Mouse (Mus musculus) bone marrow, adult 2 months (tissue): ENCODE measurements around the gene Foxa1. TPM values are rescaled to one million over a fixed set of nuclear protein-coding genes. Genes with fewer than 3 reads are reported as not detected.

Experiments used
- H3K27ac ChIP-seq: fragments of 200-500 bp; 2 replicates; pipeline ENCODE4 v1.5.1; 2012; ENCODE audit warnings: low read depth, mild to moderate bottlenecking, control low read depth, inconsistent platforms, low read length; ENCODE audit not compliant: control insufficient read depth, poor library complexity, insufficient read depth
- H3K4me1 ChIP-seq: fragments of 200-500 bp; 2 replicates; pipeline ENCODE4 v1.6.1; 2011; ENCODE audit warnings: low read length; ENCODE audit not compliant: control insufficient read depth, insufficient read depth
- H3K4me3 ChIP-seq: fragments of 200-500 bp; replicated peaks from 2 replicates; pipeline ENCODE3; 2011; ENCODE audit warnings: mild to moderate bottlenecking, low read depth, low read length, control low read depth; ENCODE audit not compliant: control insufficient read depth
- CTCF ChIP-seq: fragments of 200-500 bp; IDR thresholded peaks from 2 replicates; pipeline ENCODE4 v1.5.1; 2011; ENCODE audit warnings: low read length, control low read depth; ENCODE audit not compliant: control insufficient read depth, insufficient read depth
- POLR2A ChIP-seq: fragments of 200-500 bp; IDR thresholded peaks from 2 replicates; pipeline ENCODE4 v1.6.1; 2011; ENCODE audit warnings: low read depth, mild to moderate bottlenecking, control low read depth, low read length, borderline replicate concordance; ENCODE audit not compliant: control insufficient read depth
- WGBS: fragments of 180-500 bp; shearing (Covaris S2); methylation state at CpG from one replicate; pipeline ENCODE4 v1.1.7; 2018; 5-methylcytosine and 5-hydroxymethylcytosine counted together
- polyA plus RNA-seq: library from polyadenylated mRNA; stranded (reverse); fragments of >200 nt; gene quantifications from 2 replicates; pipeline ENCODE4 v1.2.4, GENCODE M21; 2011; ENCODE audit warnings: low replicate concordance; ENCODE audit not compliant: missing spikeins, insufficient read depth, insufficient read length

Foxa1 gene
- polyA plus RNA-seq, 1 experiment = not detected

GRCm38 (mm10) chr12:57514552-57514951 lies 32.2 kb downstream of the Foxa1 start:
- 61% methylated on average over 1 of the region's 1 CpGs for WGBS
- no peak for TF ChIP-seq CTCF
- TF ChIP-seq POLR2A = no peak
- H3K4me3 ChIP-seq = no peak overlapping the region
- no peaks in the 10 kb centered on the region for H3K4me1 ChIP-seq
- no peak overlapping the region for H3K27ac ChIP-seq

DNA sequence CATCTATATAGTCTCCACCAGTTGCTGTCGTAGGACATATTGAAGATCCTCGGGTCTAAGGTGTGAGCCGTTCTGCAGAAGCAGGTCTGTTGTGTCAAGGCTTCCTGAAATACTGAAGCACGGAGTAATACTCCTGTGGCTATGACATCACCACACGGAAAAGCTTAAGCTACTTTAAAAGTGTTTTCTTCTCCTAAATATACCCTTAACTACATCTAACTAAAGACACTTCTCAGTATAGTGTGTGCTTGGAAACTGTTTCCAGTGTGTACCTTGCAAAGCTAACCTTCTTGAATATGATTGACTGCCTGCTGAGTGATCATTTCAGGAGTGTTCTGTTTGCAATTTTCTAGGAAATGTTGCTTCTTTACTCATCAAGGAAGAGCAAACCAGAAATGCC lies 35.2 kb downstream of the Foxa1 start:
- no peak overlapping the region for H3K4me3 ChIP-seq
- no peaks in the 10 kb centered on the region for H3K4me1 ChIP-seq
- H3K27ac ChIP-seq = no peak overlapping the region
- TF ChIP-seq CTCF (no peak), POLR2A (no peak)
- 62% methylated on average over 5 of the region's 5 CpGs for WGBS

GRCm38 (mm10) chr12:57511127-57511526 lies 35.6 kb downstream of the Foxa1 start:
- TF ChIP-seq CTCF (no peak), POLR2A (no peak)
- Histone ChIP-seq H3K4me1 (no peaks in the 10 kb centered on the region), H3K4me3 (no peak overlapping the region), H3K27ac (no peak overlapping the region)
- 76% methylated on average over 4 of the region's 4 CpGs for WGBS

DNA sequence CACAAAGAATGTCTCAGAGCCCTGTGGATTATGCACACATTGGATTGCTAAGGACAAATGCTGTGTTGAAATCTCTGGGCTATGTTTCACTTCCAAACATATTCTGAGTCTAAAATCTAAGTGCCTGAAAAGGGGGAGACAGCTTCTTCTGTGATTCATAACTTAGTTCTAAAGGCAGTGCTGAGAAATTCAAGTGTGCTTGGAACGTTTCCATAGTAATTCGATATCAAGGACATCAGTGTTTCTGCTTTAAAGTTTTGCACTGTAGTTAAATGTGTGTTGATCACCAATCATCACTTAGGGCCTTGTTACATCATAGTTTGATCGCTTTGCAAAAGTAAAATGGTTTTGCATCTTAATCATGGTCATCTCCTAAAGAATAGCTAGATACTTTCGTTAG lies 37.0 kb downstream of the Foxa1 start:
- H3K4me1 ChIP-seq = no peaks in the 10 kb centered on the region
- no peak overlapping the region for H3K27ac ChIP-seq
- no peak for TF ChIP-seq CTCF
- TF ChIP-seq POLR2A = no peak
- WGBS = 71% methylated on average over 4 of the region's 4 CpGs
- no peak overlapping the region for H3K4me3 ChIP-seq

- Histone ChIP-seq H3K4me1 (no peaks in the 10 kb centered on the region), H3K4me3 (no peak overlapping the region), H3K27ac (no peak overlapping the region)
- no peak for TF ChIP-seq POLR2A
- 81% methylated on average over 11 of the region's 11 CpGs for WGBS
Measured at GRCm38 (mm10) chr12:57508938-57509337, 37.8 kb downstream of the Foxa1 start.

- Histone ChIP-seq H3K4me1 (no peaks in the 10 kb centered on the region), H3K27ac (no peak overlapping the region), H3K4me3 (no peak overlapping the region)
- no peak for TF ChIP-seq POLR2A
- no peak for TF ChIP-seq CTCF
- 80% methylated on average over 7 of the region's 7 CpGs for WGBS
Measured at GRCm38 (mm10) chr12:57505329-57505728, 41.4 kb downstream of the Foxa1 start.

DNA sequence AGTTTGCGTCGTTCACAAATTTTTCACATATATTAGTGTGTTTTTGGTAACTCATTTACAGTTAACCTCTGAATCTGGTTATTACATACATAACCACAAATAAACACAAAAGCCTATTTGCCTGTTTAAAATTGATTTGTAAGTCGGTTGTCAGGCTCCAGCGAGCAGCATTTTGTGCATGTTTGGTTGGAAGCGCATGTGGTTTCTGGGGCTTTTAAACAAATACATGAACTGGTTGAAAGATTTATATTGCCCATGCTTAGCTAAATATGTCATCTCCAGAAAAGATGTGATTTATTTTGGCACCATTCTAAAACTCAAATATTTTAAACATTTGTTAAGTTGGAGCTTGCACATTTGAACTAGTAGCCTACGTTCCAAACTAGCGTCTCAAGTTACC lies 46.5 kb downstream of the Foxa1 start:
- no peak overlapping the region for H3K4me3 ChIP-seq
- no peak for TF ChIP-seq CTCF
- TF ChIP-seq POLR2A = no peak
- 86% methylated on average over 7 of the region's 7 CpGs for WGBS
- no peak overlapping the region for H3K27ac ChIP-seq
- no peaks in the 10 kb centered on the region for H3K4me1 ChIP-seq

- H3K4me3 ChIP-seq = no peak overlapping the region
- no peak for TF ChIP-seq CTCF
- TF ChIP-seq POLR2A = no peak
- 82% methylated on average over 6 of the region's 6 CpGs for WGBS
Measured at GRCm38 (mm10) chr12:57496347-57497119, 50.2 kb downstream of the Foxa1 start.

More at GRCm38 (mm10) chr12:57496347-57497119, 50.2 kb downstream of the Foxa1 start:
- H3K27ac ChIP-seq = no peak overlapping the region
- H3K4me1 ChIP-seq = no peaks in the 10 kb centered on the region

Other genes starting within 250 kb of the Foxa1 start
- gene Ttc6, start 17.2 kb upstream of the Foxa1 start, polyA plus RNA-seq = not detected in 2 replicates